Mouse (Mus musculus) ES-Bruce4 (cell line): ENCODE measurements around the gene Cyp4a14. TPM values are rescaled to one million over a fixed set of nuclear protein-coding genes. Genes with fewer than 3 reads are reported as not detected.
"Not testable (repeated sequence)": the region's sequence is repeated elsewhere in the genome, so short reads cannot be mapped to it uniquely, and the experiment has no call there.

Experiments
- H3K27ac ChIP-seq: 2 replicates; pipeline ENCODE4 v1.5.1; 2012; ENCODE audit warnings: low read length, inconsistent platforms; ENCODE audit not compliant: insufficient read depth
- H3K27me3 ChIP-seq: 2 replicates; pipeline ENCODE4 v1.6.1; 2012; ENCODE audit warnings: mild to moderate bottlenecking, low read length, inconsistent platforms; ENCODE audit not compliant: control insufficient read depth, poor library complexity, insufficient read depth, severe bottlenecking
- H3K36me3 ChIP-seq: 2 replicates; pipeline ENCODE4 v1.6.1; 2012; ENCODE audit warnings: inconsistent platforms, mild to moderate bottlenecking, low read length, moderate library complexity; ENCODE audit not compliant: control insufficient read depth, poor library complexity, insufficient read depth, severe bottlenecking
- H3K4me1 ChIP-seq: one replicate; pipeline ENCODE4 v1.8.1; 2011; ENCODE audit warnings: low read length; ENCODE audit not compliant: control insufficient read depth, insufficient read depth
- H3K4me3 ChIP-seq: 2 replicates; pipeline ENCODE4 v1.5.1; 2011; ENCODE audit warnings: low read depth, mild to moderate bottlenecking, low read length
- H3K9ac ChIP-seq: 2 replicates; pipeline ENCODE4 v1.6.1; 2012; ENCODE audit warnings: low read depth, mild to moderate bottlenecking, inconsistent platforms; ENCODE audit not compliant: poor library complexity, severe bottlenecking
- H3K9me3 ChIP-seq: replicated peaks from 2 replicates; pipeline ENCODE4 v1.6.1; 2012; ENCODE audit warnings: mild to moderate bottlenecking, low read length, inconsistent platforms; ENCODE audit not compliant: control insufficient read depth, poor library complexity, insufficient read depth, severe bottlenecking
- CTCF ChIP-seq: IDR thresholded peaks from one replicate; pipeline ENCODE4 v1.8.1; 2011; ENCODE audit warnings: low read depth, low read length
- EP300 ChIP-seq: IDR thresholded peaks from 2 replicates; pipeline ENCODE4 v1.6.1; 2011; ENCODE audit warnings: low read depth, low read length; ENCODE audit not compliant: insufficient read depth
- POLR2A ChIP-seq: IDR thresholded peaks from one replicate; pipeline ENCODE4 v1.8.1; 2011; ENCODE audit warnings: low read length; ENCODE audit not compliant: insufficient read depth
- polyA plus RNA-seq: library from polyadenylated mRNA; stranded (reverse); fragments of >200 nt; gene quantifications from 2 replicates; pipeline ENCODE4 v1.2.4, GENCODE M21; 2011; ENCODE audit warnings: low read depth; ENCODE audit not compliant: missing spikeins, insufficient read depth, insufficient read length

Gene Cyp4a14
- polyA plus RNA-seq, 1 experiment = not detected

- H3K27me3 ChIP-seq = no peaks in the 10 kb centered on the region
- H3K36me3 ChIP-seq = no peaks in the 10 kb centered on the region
- TF ChIP-seq POLR2A (no peak), EP300 (no peak), CTCF (no peak)
- H3K4me3 ChIP-seq = no peak overlapping the region
- no peak overlapping the region for H3K9ac ChIP-seq
- H3K4me1 ChIP-seq = no peaks in the 10 kb centered on the region
- no peaks in the 10 kb centered on the region for H3K9me3 ChIP-seq
- H3K27ac ChIP-seq = no peak overlapping the region
These were observed 14.8 kb downstream of the Cyp4a14 start for GRCm38 (mm10) chr4:115481006-115481652.

- not testable (repeated sequence) for H3K27me3 ChIP-seq, H3K9ac ChIP-seq, H3K27ac ChIP-seq, H3K36me3 ChIP-seq, H3K9me3 ChIP-seq, H3K4me1 ChIP-seq, H3K4me3 ChIP-seq
These were observed 19.9 kb downstream of the Cyp4a14 start for GRCm38 (mm10) chr4:115476051-115476450.

DNA sequence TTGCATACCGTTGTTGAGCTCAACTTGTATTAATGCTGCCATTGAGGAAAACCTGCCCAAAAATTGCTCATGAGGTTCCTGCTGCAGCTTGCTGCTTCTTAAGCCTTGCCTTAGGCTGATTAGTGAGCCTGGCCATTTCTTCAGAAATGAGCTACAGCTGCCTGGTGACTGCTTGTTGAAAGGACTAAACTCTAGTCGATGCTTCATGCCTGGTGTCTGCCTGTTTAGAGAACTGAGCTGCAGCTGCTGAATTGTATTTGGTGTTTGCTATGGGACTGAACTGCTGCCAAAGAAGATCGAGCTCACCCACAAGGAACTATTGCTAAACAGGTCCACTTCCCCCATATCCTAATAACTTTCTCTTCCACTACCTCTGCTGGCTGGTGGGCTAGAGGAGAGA is 22.4 kb downstream of the Cyp4a14 start:
- not testable (repeated sequence) for H3K36me3 ChIP-seq, H3K27me3 ChIP-seq, H3K9me3 ChIP-seq, H3K4me3 ChIP-seq, H3K27ac ChIP-seq, H3K4me1 ChIP-seq, H3K9ac ChIP-seq

GRCm38 (mm10) chr4:115452304-115452703 is 43.6 kb downstream of the Cyp4a14 start, which contains the start of gene Cyp4a30b:
Cyp4a30b (plus strand) TSS chr4:115452604.
- no peaks in the 10 kb centered on the region for H3K4me1 ChIP-seq
- no peaks in the 10 kb centered on the region; the same call in 1 of the 2 replicates for H3K27me3 ChIP-seq
- H3K9me3 ChIP-seq = no peaks in the 10 kb centered on the region
- H3K27ac ChIP-seq = no peak within 1 kb of the TSS
- no peaks in the 10 kb centered on the region for H3K36me3 ChIP-seq
- H3K9ac ChIP-seq = no peak within 1 kb of the TSS
- no peak within 1 kb of the TSS for H3K4me3 ChIP-seq
- TF ChIP-seq POLR2A (no peak), EP300 (no peak), CTCF (no peak)

DNA sequence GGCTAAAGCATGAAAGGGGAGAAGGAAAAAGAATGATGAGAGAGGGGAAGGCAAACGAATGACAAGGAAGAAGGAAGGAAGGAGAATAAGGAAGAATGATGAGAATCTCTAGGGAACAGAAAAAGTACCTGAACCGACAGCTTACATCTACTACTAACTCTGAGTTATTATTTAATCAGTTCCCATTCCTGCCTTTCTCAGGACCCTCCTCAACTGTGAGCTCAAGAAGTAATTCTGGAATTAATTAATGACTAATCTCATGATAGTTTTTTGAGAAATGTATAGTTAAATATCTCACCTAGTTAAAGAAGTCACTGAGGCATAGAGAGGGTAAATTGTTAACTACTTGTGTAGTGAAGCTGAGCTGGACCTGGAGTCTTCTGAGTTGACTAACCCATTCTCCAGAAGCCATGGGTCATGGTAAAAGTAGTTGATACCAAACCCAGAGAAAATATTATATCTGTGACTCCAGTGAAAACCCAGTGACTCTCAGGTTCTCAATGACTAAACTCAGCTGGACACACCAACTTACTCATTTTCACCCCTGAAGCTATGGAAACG is 45.3 kb downstream of the Cyp4a14 start:
- H3K4me1 ChIP-seq = no peaks in the 10 kb centered on the region
- no peak overlapping the region for H3K27ac ChIP-seq
- no peak overlapping the region for H3K9ac ChIP-seq
- H3K27me3 ChIP-seq = no peaks in the 10 kb centered on the region
- TF ChIP-seq CTCF (no peak), EP300 (no peak), POLR2A (no peak)
- H3K9me3 ChIP-seq = no peaks in the 10 kb centered on the region
- no peaks in the 10 kb centered on the region for H3K36me3 ChIP-seq
- H3K4me3 ChIP-seq = no peak overlapping the region

Other genes with a start within 250 kb of the Cyp4a14 start
- not detected in 2 replicates for gene Cyp4a12a, start 197.1 kb downstream of the Cyp4a14 start, polyA plus RNA-seq
- not detected in 2 replicates for gene Cyp4a12b, start 84.5 kb downstream of the Cyp4a14 start, polyA plus RNA-seq
- gene Cyp4a30b, start 43.5 kb downstream of the Cyp4a14 start, polyA plus RNA-seq = not detected in 2 replicates
- gene Cyp4a10, start 22.1 kb upstream of the Cyp4a14 start, polyA plus RNA-seq = not detected in 2 replicates
- gene Cyp4a31, start 67.5 kb upstream of the Cyp4a14 start, polyA plus RNA-seq = not detected in 2 replicates
- not detected in 2 replicates for gene Cyp4a32, start 104.8 kb upstream of the Cyp4a14 start, polyA plus RNA-seq
- not detected in 2 replicates for gene Cyp4b1, start 151.6 kb upstream of the Cyp4a14 start, polyA plus RNA-seq
- gene Efcab14, start 241.6 kb upstream of the Cyp4a14 start, polyA plus RNA-seq = 33.9 and 35.7 TPM in 2 replicates